Mouse (Mus musculus) MEL (cell line): ENCODE measurements around the gene H2-Eb1. TPM values are rescaled to one million over a fixed set of nuclear protein-coding genes. Genes with fewer than 3 reads are reported as not detected.

Experiments
- DNase-seq: peaks from one replicate; pipeline ENCODE4 v3.0.0; 2011; ENCODE audit warnings: low read depth, low spot score
- H3K27ac ChIP-seq: 2 replicates; pipeline ENCODE4 v1.5.1; 2012; ENCODE audit warnings: low read depth, mild to moderate bottlenecking, control low read depth, low read length, moderate library complexity; ENCODE audit not compliant: control insufficient read depth
- H3K27me3 ChIP-seq, 2 experiments: fragments of 150-350 bp in 1 of 2; sonication (generic) in 1 of 2; 2 replicates each; pipeline ENCODE4 v1.6.1; 2012; ENCODE audit warnings: low read length in 2 of 2, mild to moderate bottlenecking in 2 of 2, improper control_type of control experiment in 1 of 2, moderate library complexity in 1 of 2; ENCODE audit not compliant: insufficient read depth in 2 of 2, control insufficient read depth in 1 of 2
- H3K36me3 ChIP-seq, 2 experiments: 2 replicates each; pipeline ENCODE4 v1.6.1; 2012 to 2014; ENCODE audit warnings: low read length in 2 of 2, improper control_type of control experiment in 1 of 2, inconsistent platforms in 1 of 2, mild to moderate bottlenecking in 1 of 2; ENCODE audit not compliant: insufficient read depth in 2 of 2, control insufficient read depth in 1 of 2
- H3K4me1 ChIP-seq, 2 experiments: fragments of 150-350 bp in 1 of 2; sonication (generic) in 1 of 2; 2 replicates each; pipeline ENCODE4 v1.6.1; 2012; ENCODE audit warnings: low read length in 2 of 2, improper control_type of control experiment in 1 of 2, mild to moderate bottlenecking in 1 of 2; ENCODE audit not compliant: insufficient read depth in 2 of 2, control insufficient read depth in 1 of 2
- H3K4me3 ChIP-seq, 2 experiments: fragments of 150-350 bp in 1 of 2; sonication (generic) in 1 of 2; 2 replicates each; pipeline ENCODE4 v1.5.1; 2012; ENCODE audit warnings: low read depth in 2 of 2, low read length in 2 of 2, mild to moderate bottlenecking in 2 of 2, moderate library complexity in 2 of 2, control low read depth in 1 of 2, improper control_type of control experiment in 1 of 2; ENCODE audit not compliant: control insufficient read depth in 1 of 2, insufficient read depth in 1 of 2
- H3K79me2 ChIP-seq: 2 replicates; pipeline ENCODE4 v1.6.1; 2012; ENCODE audit warnings: mild to moderate bottlenecking, low read length, moderate library complexity; ENCODE audit not compliant: control insufficient read depth, poor library complexity, insufficient read depth
- H3K9ac ChIP-seq: 2 replicates; pipeline ENCODE4 v1.6.1; 2012; ENCODE audit warnings: low read depth, mild to moderate bottlenecking, control low read depth, low read length, moderate library complexity; ENCODE audit not compliant: control insufficient read depth, poor library complexity, severe bottlenecking
- H3K9me3 ChIP-seq: fragments of 150-350 bp; sonication (generic); replicated peaks from 2 replicates; pipeline ENCODE4 v1.6.1; 2012; ENCODE audit warnings: mild to moderate bottlenecking, low read length, improper control_type of control experiment, moderate library complexity; ENCODE audit not compliant: insufficient read depth
- BHLHE40 ChIP-seq: IDR thresholded peaks from 2 replicates; pipeline ENCODE4 v1.6.1; 2012; ENCODE audit warnings: low read depth, mild to moderate bottlenecking, inconsistent platforms, low read length, improper control_type of control experiment, borderline replicate concordance
- CHD1 ChIP-seq: IDR thresholded peaks from 2 replicates; pipeline ENCODE4 v1.6.1; 2012; ENCODE audit warnings: low read depth, mild to moderate bottlenecking, inconsistent platforms, low read length, improper control_type of control experiment
- CHD2 ChIP-seq: IDR thresholded peaks from 2 replicates; pipeline ENCODE4 v1.6.1; 2011; ENCODE audit warnings: low read length, improper control_type of control experiment
- CTCF ChIP-seq, 3 experiments: IDR thresholded peaks in 2 of 3; conservative IDR thresholded peaks in 1 of 3; 2 replicates each; pipeline ENCODE4 v1.5.1; 2011 to 2012; ENCODE audit warnings: low read length in 3 of 3, low read depth in 2 of 3, mild to moderate bottlenecking in 2 of 3, improper control_type of control experiment in 1 of 3, inconsistent platforms in 1 of 3, mixed read lengths in 1 of 3, moderate library complexity in 1 of 3; ENCODE audit not compliant: control insufficient read depth in 1 of 3, insufficient read depth in 1 of 3, poor library complexity in 1 of 3, severe bottlenecking in 1 of 3
- EP300 ChIP-seq, 2 experiments: IDR thresholded peaks; 2 replicates each; pipeline ENCODE4 v1.6.1; 2011; ENCODE audit warnings: improper control_type of control experiment in 2 of 2, low read length in 2 of 2, low read depth in 1 of 2, mild to moderate bottlenecking in 1 of 2
- GABPA ChIP-seq: IDR thresholded peaks from 2 replicates; pipeline ENCODE4 v1.6.1; 2012; ENCODE audit warnings: low read depth, mild to moderate bottlenecking, inconsistent platforms, low read length, improper control_type of control experiment, moderate library complexity
- GATA1 ChIP-seq: IDR thresholded peaks from 2 replicates; pipeline ENCODE4 v1.6.1; 2011; ENCODE audit warnings: low read depth, low read length, improper control_type of control experiment
- HCFC1 ChIP-seq: IDR thresholded peaks from 2 replicates; pipeline ENCODE4 v1.6.1; 2012; ENCODE audit warnings: low read depth, mild to moderate bottlenecking, inconsistent platforms, low read length, improper control_type of control experiment, moderate library complexity
- JUND ChIP-seq: IDR thresholded peaks from 2 replicates; pipeline ENCODE4 v1.6.1; 2011; ENCODE audit warnings: low read depth, mild to moderate bottlenecking, improper control_type of control experiment, low read length
- MAX ChIP-seq: IDR thresholded peaks from 2 replicates; pipeline ENCODE4 v1.6.1; 2011; ENCODE audit warnings: low read length, improper control_type of control experiment
- MXI1 ChIP-seq: IDR thresholded peaks from 2 replicates; pipeline ENCODE4 v1.6.1; 2011; ENCODE audit warnings: mild to moderate bottlenecking, low read depth, low read length, improper control_type of control experiment
- NELFE ChIP-seq: IDR thresholded peaks from 2 replicates; pipeline ENCODE4 v1.6.1; 2011; ENCODE audit warnings: low read depth, low read length, improper control_type of control experiment
- POLR2A ChIP-seq, 2 experiments: IDR thresholded peaks; 2 replicates each; pipeline ENCODE4 v1.6.1; 2011 to 2012; ENCODE audit warnings: low read length in 2 of 2, mild to moderate bottlenecking in 2 of 2, control low read depth in 1 of 2, improper control_type of control experiment in 1 of 2, low read depth in 1 of 2, moderate library complexity in 1 of 2; ENCODE audit not compliant: control insufficient read depth in 1 of 2, insufficient read depth in 1 of 2, poor library complexity in 1 of 2
- POLR2AphosphoS2 ChIP-seq: IDR thresholded peaks from 2 replicates; pipeline ENCODE4 v1.6.1; 2011; ENCODE audit warnings: low read length, improper control_type of control experiment
- RAD21 ChIP-seq: IDR thresholded peaks from 2 replicates; pipeline ENCODE4 v1.6.1; 2011; ENCODE audit warnings: mild to moderate bottlenecking, low read depth, low read length, improper control_type of control experiment
- SIN3A ChIP-seq: IDR thresholded peaks from 2 replicates; pipeline ENCODE4 v1.6.1; 2012; ENCODE audit warnings: low read length, improper control_type of control experiment, inconsistent platforms
- TAL1 ChIP-seq: IDR thresholded peaks from 2 replicates; pipeline ENCODE4 v1.6.1; 2012; ENCODE audit warnings: mild to moderate bottlenecking, inconsistent platforms, low read length, moderate library complexity, mixed read lengths
- UBTF ChIP-seq: IDR thresholded peaks from 2 replicates; pipeline ENCODE4 v1.6.1; 2012; ENCODE audit warnings: low read depth, mild to moderate bottlenecking, inconsistent platforms, low read length, improper control_type of control experiment, moderate library complexity, borderline replicate concordance; ENCODE audit not compliant: insufficient read depth
- USF1 ChIP-seq: IDR thresholded peaks from 2 replicates; pipeline ENCODE4 v1.6.1; 2014; ENCODE audit warnings: low read depth, mild to moderate bottlenecking, inconsistent platforms, low read length, improper control_type of control experiment, moderate library complexity
- ZC3H11A ChIP-seq: IDR thresholded peaks from 2 replicates; pipeline ENCODE4 v1.6.1; 2012; ENCODE audit warnings: low read depth, mild to moderate bottlenecking, inconsistent platforms, low read length, improper control_type of control experiment
- ZKSCAN1 ChIP-seq: IDR thresholded peaks from 2 replicates; pipeline ENCODE4 v1.6.1; 2012; ENCODE audit warnings: low read depth, mild to moderate bottlenecking, inconsistent platforms, low read length, improper control_type of control experiment, moderate library complexity
- polyA plus RNA-seq, 2 experiments: library from polyadenylated mRNA; stranded (reverse) in 1 of 2; unstranded in 1 of 2; fragments of >175 nt in 1 of 2; fragments of >200 nt in 1 of 2; gene quantifications; 2 replicates each; pipeline versions ENCODE4 v1.2.1 to v1.2.4; 2012; ENCODE audit warnings: low replicate concordance in 2 of 2, low read depth in 1 of 2; ENCODE audit not compliant: insufficient read length in 2 of 2, insufficient read depth in 1 of 2, missing spikeins in 1 of 2
- total RNA-seq: library from RNA; depleted of rRNA; stranded (reverse); fragments of 300-350 nt; gene quantifications from 2 replicates; pipeline ENCODE4 v1.2.3, GENCODE M21; 2012

The H2-Eb1 gene
- total and polyA plus RNA-seq, 3 experiments: 0.07 to 0.15 TPM; not detected in 1

- H3K27me3 ChIP-seq: peaks cover 5 to 8% of the 10 kb centered on the region in 2 experiments
- DNase-seq: peak; percentile 83
Measured at GRCm38 (mm10) chr17:34257594-34258375, 47.9 kb upstream of the H2-Eb1 start, which contains the start of gene H2-Ab1. Gene H2-Ab1, plus strand, starts transcription at chr17:34257689.

GRCm38 (mm10) chr17:34260551-34260950 lies 45.1 kb upstream of the H2-Eb1 start:
- no peaks in the 10 kb centered on the region for H3K36me3 ChIP-seq
- no peak overlapping the region for H3K27ac ChIP-seq
- no peaks in the 10 kb centered on the region for H3K79me2 ChIP-seq
- H3K9ac ChIP-seq: no peak overlapping the region
- no peaks in the 10 kb centered on the region for H3K9me3 ChIP-seq
- no peak for TF ChIP-seq TAL1
- TF ChIP-seq HCFC1: no peak
- TF ChIP-seq SIN3A: no peak
- TF ChIP-seq EP300 (IDR thresholded peaks at IDR 0.05; ENCODE audit: low read depth in 1 of 2, low read length in 2 of 2): no peak
- TF ChIP-seq MXI1: no peak
- TF ChIP-seq ZC3H11A: no peak
- no peak for TF ChIP-seq CTCF (IDR thresholded peaks at IDR 0.05 in 2 of 3, conservative IDR thresholded peaks at IDR 0.05 in 1 of 3; ENCODE audit: control insufficient read depth in 1 of 3, insufficient read depth in 1 of 3, low read depth in 2 of 3, low read length in 3 of 3, poor library complexity in 1 of 3, severe bottlenecking in 1 of 3)
- no peak for TF ChIP-seq GATA1
- no peak for TF ChIP-seq UBTF
- TF ChIP-seq POLR2AphosphoS2: no peak
- TF ChIP-seq POLR2A (IDR thresholded peaks at IDR 0.05; ENCODE audit: control insufficient read depth in 1 of 2, insufficient read depth in 1 of 2, low read depth in 1 of 2, low read length in 2 of 2, poor library complexity in 1 of 2): no peak
- TF ChIP-seq CHD2: no peak
- TF ChIP-seq NELFE: no peak
- TF ChIP-seq RAD21: no peak
- TF ChIP-seq GABPA: no peak
- TF ChIP-seq MAX: no peak
- no peak for TF ChIP-seq JUND
- no peak for TF ChIP-seq CHD1
- TF ChIP-seq ZKSCAN1: no peak
- TF ChIP-seq USF1: no peak
- 0 out of 4 replicates have a peak, but pooled peaks cover 0 to 2% of the 10 kb centered on the region in 2 experiments for H3K4me1 ChIP-seq
- peaks cover 0 to 3% of the 10 kb centered on the region in 2 experiments; a peak in 1 of 4 replicates for H3K27me3 ChIP-seq
- DNase-seq: peak; percentile 53
- no peak overlapping the region for H3K4me3 ChIP-seq

More at GRCm38 (mm10) chr17:34257594-34258375, 47.9 kb upstream of the H2-Eb1 start, which contains the start of gene H2-Ab1:
- Histone ChIP-seq H3K9ac (no peak within 1 kb of the TSS), H3K27ac (no peak within 1 kb of the TSS), H3K36me3 (no peaks in the 10 kb centered on the region), H3K4me3 (no peak within 1 kb of the TSS), H3K4me1 (0 out of 4 replicates have a peak, but pooled peaks cover 0 to 2% of the 10 kb centered on the region in 2 experiments), H3K79me2 (no peaks in the 10 kb centered on the region), H3K9me3 (no peaks in the 10 kb centered on the region)
- TF ChIP-seq BHLHE40 (no peak), CHD2 (peak; percentile 96), ZKSCAN1 (0 out of 2 replicates have a peak, but pooled peaks have one; percentile 32), TAL1 (no peak)
